Comparison of ENCODE assay signal across 8 mouse cellular contexts in genomic region chr4:136146712-136147154, GRCm38 (mm10). TPM values are rescaled to one million over a fixed set of nuclear protein-coding genes. Genes with fewer than 3 reads are reported as not detected.
A peak's percentile ranks its signal among the peaks of the same experiment; 100 is the strongest.
DNase-seq lines count a peak whose midpoint lies in the region; TF ChIP-seq lines count a peak whose summit lies in the region.

No protein-coding gene starts in this region.

- H3K36me3 ChIP-seq in kidney, adult 2 months (ENCODE audit: control insufficient read depth, insufficient read depth, low read length): no peaks in the 10 kb centered on the region; the same call in 1 of the 2 replicates
- no peaks in the 10 kb centered on the region for H3K36me3 ChIP-seq in myocyte (ENCODE audit: control insufficient read depth, insufficient read depth)

- H3K27ac ChIP-seq in embryonic fibroblast, embryonic 13.5 days (ENCODE audit: insufficient read depth, low read length): peak overlapping the region; percentile 93
- H3K27ac ChIP-seq in kidney, adult 2 months (ENCODE audit: insufficient read depth, low read depth, low read length): peak overlapping the region; percentile 99

- no peak for DNase-seq in lung, adult 2 months
- no peak for DNase-seq in lung, postnatal 4 days
- DNase-seq in kidney, adult 2 months: peak; percentile 84
- DNase-seq in cerebellum, adult 9-10 months: no peak
- no peak for DNase-seq in layer of hippocampus, adult 11-12 months (ENCODE audit: low spot score)
- no peak for DNase-seq in cerebellum, adult 9-11 months

- TF ChIP-seq CTCF in lung, adult 2 months (IDR thresholded peaks at IDR 0.05; ENCODE audit: insufficient read depth, low read length): no peak
- TF ChIP-seq CTCF in embryonic fibroblast, embryonic 13.5 days (IDR thresholded peaks at IDR 0.05; ENCODE audit: borderline replicate concordance, insufficient read depth, low read length): no peak
- TF ChIP-seq CTCF in kidney, adult 2 months (conservative IDR thresholded peaks at IDR 0.05; ENCODE audit: insufficient read depth, insufficient read length, low read depth, low read length): no peak

- H3K4me2 ChIP-seq in myocyte (ENCODE audit: low read depth): peak overlapping the region; percentile 99

- WGBS in lung, adult 2 months: 26% methylated on average over 6 of the region's 6 CpGs
- 19% methylated on average over 6 of the region's 6 CpGs for WGBS in kidney, adult 2 months

- no peak overlapping the region for H3ac ChIP-seq in myocyte (ENCODE audit: control insufficient read depth, insufficient read length)

- peak; percentile 8; the same call in 1 of the 2 replicates for TF ChIP-seq POLR2A in lung, adult 2 months (IDR thresholded peaks at IDR 0.05; ENCODE audit: borderline replicate concordance, extremely low read depth, low read depth, low read length)
- peak; percentile 71; the same call in 1 of the 2 replicates for TF ChIP-seq POLR2A in embryonic fibroblast, embryonic 13.5 days (IDR thresholded peaks at IDR 0.05; ENCODE audit: low read depth, low read length)
- TF ChIP-seq POLR2A in kidney, adult 2 months (IDR thresholded peaks at IDR 0.05; ENCODE audit: low read depth, low read length): no peak
- no peak for TF ChIP-seq POLR2A in myocyte (IDR thresholded peaks at IDR 0.05; ENCODE audit: insufficient read length, low read depth)

- H3K27me3 ChIP-seq in kidney, adult 2 months (replicated peaks; ENCODE audit: control insufficient read depth, insufficient read depth, low read length): no peaks in the 10 kb centered on the region
- no peaks in the 10 kb centered on the region for H3K27me3 ChIP-seq in myocyte (ENCODE audit: control insufficient read depth, insufficient read depth, insufficient read length)

- H3K79me2 ChIP-seq in myocyte (ENCODE audit: control insufficient read depth, insufficient read depth): peaks cover 18% of the 10 kb centered on the region

- peak overlapping the region; percentile 31 for H3K4me3 ChIP-seq in lung, adult 2 months (replicated peaks; ENCODE audit: extremely low read depth, low read depth, low read length)
- peak overlapping the region; percentile 1; the same call in 1 of the 2 replicates for H3K4me3 ChIP-seq in embryonic fibroblast, embryonic 13.5 days (ENCODE audit: insufficient read depth, low read length)
- H3K4me3 ChIP-seq in kidney, adult 2 months (ENCODE audit: insufficient read depth, low read depth, low read length): peak overlapping the region; percentile 18; the same call in 1 of the 2 replicates
- H3K4me3 ChIP-seq in myocyte: peak overlapping the region; percentile 44

- H3K4me1 ChIP-seq in lung, adult 2 months (ENCODE audit: control insufficient read depth, insufficient read depth, low read length): peaks cover 26% of the 10 kb centered on the region
- peaks cover 18% of the 10 kb centered on the region for H3K4me1 ChIP-seq in embryonic fibroblast, embryonic 13.5 days (ENCODE audit: control insufficient read depth, insufficient read depth, low read length)
- peaks cover 25% of the 10 kb centered on the region for H3K4me1 ChIP-seq in kidney, adult 2 months (ENCODE audit: control insufficient read depth, insufficient read depth, low read length)

TF ChIP-seq in myocyte, 11 proteins besides CTCF, POLR2A, EP300 and RAD21:
- TF ChIP-seq TCF12 (IDR thresholded peaks at IDR 0.05; ENCODE audit: insufficient read depth, poor library complexity, severe bottlenecking) (no peak), MAX (IDR thresholded peaks at IDR 0.05; ENCODE audit: low read depth) (no peak), POLR2AphosphoS2 (IDR thresholded peaks at IDR 0.05; ENCODE audit: insufficient read length, low read depth) (no peak), E2F4 (IDR thresholded peaks at IDR 0.05; ENCODE audit: insufficient read depth) (no peak), CEBPB (IDR thresholded peaks at IDR 0.05; ENCODE audit: insufficient read depth, poor library complexity, severe bottlenecking) (no peak), REST (IDR thresholded peaks at IDR 0.05; ENCODE audit: insufficient read depth, insufficient read length) (no peak), TCF3 (IDR thresholded peaks at IDR 0.05; ENCODE audit: insufficient read length, low read depth) (no peak), MYOD1 (IDR thresholded peaks at IDR 0.05; ENCODE audit: control insufficient read depth in 1 of 3, insufficient read length in 2 of 3, low read depth in 2 of 3) (no peak), MYOG (IDR thresholded peaks at IDR 0.05; ENCODE audit: control insufficient read depth in 1 of 3, insufficient read depth in 1 of 3, insufficient read length in 2 of 3, low read depth in 2 of 3) (no peak), SRF (IDR thresholded peaks at IDR 0.05; ENCODE audit: control insufficient read depth, insufficient read length, low read depth) (no peak), USF1 (IDR thresholded peaks at IDR 0.05; ENCODE audit: low read depth) (no peak)

RNA-seq across cellular contexts. Expression of gene Id3, which starts 3.4 kb away (rescaled TPM):
- polyA plus RNA-seq in lung, adult 2 months (2012; rRNA removed): 390 and 505 TPM in 2 replicates
- 201 and 239 TPM in 2 replicates for polyA plus RNA-seq in embryonic fibroblast, embryonic 13.5 days (2011; ENCODE audit: insufficient read length, low read depth, missing spikeins)
- polyA plus RNA-seq in kidney, adult 2 months (2012; rRNA removed): 259 and 289 TPM in 2 replicates
- polyA plus RNA-seq in myocyte (2012; fragmentation: generic; extraction: Trizol): 15.2 TPM

RNA-seq across cellular contexts. Expression of gene E2f2, which starts 25.5 kb away (rescaled TPM):
- polyA plus RNA-seq in lung, adult 2 months (2012; rRNA removed): 8.9 and 11.2 TPM in 2 replicates
- polyA plus RNA-seq in embryonic fibroblast, embryonic 13.5 days (2011; ENCODE audit: insufficient read length, low read depth, missing spikeins): 0.78 and 1.1 TPM in 2 replicates
- polyA plus RNA-seq in kidney, adult 2 months (2012; rRNA removed): 2.1 and 2.2 TPM in 2 replicates
- polyA plus RNA-seq in myocyte (2012; fragmentation: generic; extraction: Trizol): 56.3 TPM

RNA-seq across cellular contexts. Expression of gene Asap3, which starts 59.4 kb away (rescaled TPM):
- 8.7 and 9.3 TPM in 2 replicates for polyA plus RNA-seq in lung, adult 2 months (2012; rRNA removed)
- 7.0 and 8.5 TPM in 2 replicates for polyA plus RNA-seq in embryonic fibroblast, embryonic 13.5 days (2011; ENCODE audit: insufficient read length, low read depth, missing spikeins)
- polyA plus RNA-seq in kidney, adult 2 months (2012; rRNA removed): 5.7 and 7.0 TPM in 2 replicates
- 3.9 TPM for polyA plus RNA-seq in myocyte (2012; fragmentation: generic; extraction: Trizol)

Comparison
In these comparisons a context has a peak if more than half of its experiments do, and no peak if none do; other contexts are left out.
1. POLR2A ChIP-seq: peak in lung, adult 2 months (single experiment) and embryonic fibroblast, embryonic 13.5 days (single experiment); none in kidney, adult 2 months (single experiment) and myocyte (single experiment).
2. RNA of gene Id3, which starts 3.4 kb away (polyA plus RNA-seq): 390 to 505 TPM in lung, adult 2 months, 259 to 289 TPM in kidney, adult 2 months and 201 to 239 TPM in embryonic fibroblast, embryonic 13.5 days; 15.2 TPM in myocyte (single experiment); every median in the first group is over 10 times any median in the second.
3. Peak in every context shown above with its lines, with median percentiles within 50 percentile points of each other: H3K4me3 ChIP-seq.